Mouse (Mus musculus): ENCODE measurements around the gene Gm13275. TPM values are rescaled to one million over a fixed set of nuclear protein-coding genes. Genes with fewer than 3 reads are reported as not detected.
"Not testable (repeated sequence)": the region's sequence is repeated elsewhere in the genome, so short reads cannot be mapped to it uniquely, and the experiment has no call there.

Gm13275 gene
- polyA plus RNA-seq, 1 experiment from 2014 or later, result not detected

GRCm38 (mm10) chr4:88776622-88777021 is 17.7 kb upstream of the Gm13275 start, which contains the start of gene Gm13289:
Gene Gm13289 (plus strand): TSS chr4:88776922.
- not testable (repeated sequence) for H3K27me3 ChIP-seq (ENCODE audit: poor library complexity, severe bottlenecking); H3K27ac ChIP-seq; H3K4me1 ChIP-seq; H3K9me3 ChIP-seq; DNase-seq (ENCODE audit: extremely low spot score, low spot score); H3K4me3 ChIP-seq; H3K36me3 ChIP-seq (replicated peaks)
- WGBS, result no CpG with 5 or more reads among the region's 29 CpGs

- not testable (repeated sequence) for H3K27me3 ChIP-seq (ENCODE audit: poor library complexity, severe bottlenecking); H3K27ac ChIP-seq; H3K4me1 ChIP-seq; H3K9me3 ChIP-seq; H3K36me3 ChIP-seq (replicated peaks); H3K4me3 ChIP-seq; DNase-seq (ENCODE audit: extremely low spot score, low spot score)
- WGBS, result no CpG with 5 or more reads among the region's 29 CpGs
Measured at GRCm38 (mm10) chr4:88779550-88779949, 14.7 kb upstream of the Gm13275 start, which contains the start of gene Gm13272. Gene Gm13272 (plus strand): TSS chr4:88779850.

GRCm38 (mm10) chr4:88780320-88780719 is 14.0 kb upstream of the Gm13275 start:
- 43% methylated on average over 16 of the region's 18 CpGs for WGBS
- not testable (repeated sequence) for H3K27me3 ChIP-seq (ENCODE audit: poor library complexity, severe bottlenecking); H3K27ac ChIP-seq; DNase-seq (ENCODE audit: extremely low spot score, low spot score); H3K9me3 ChIP-seq; H3K4me3 ChIP-seq; H3K36me3 ChIP-seq (replicated peaks); H3K4me1 ChIP-seq

- H3K36me3 ChIP-seq (replicated peaks); H3K27me3 ChIP-seq (ENCODE audit: poor library complexity, severe bottlenecking); H3K4me1 ChIP-seq; DNase-seq (ENCODE audit: extremely low spot score, low spot score); H3K27ac ChIP-seq; H3K9me3 ChIP-seq: not testable (repeated sequence)
- peak within 1 kb of the TSS; percentile 33; the same call in 1 of the 2 replicates for H3K4me3 ChIP-seq
- WGBS, result 17% methylated on average over 5 of the region's 7 CpGs
Measured at GRCm38 (mm10) chr4:88781831-88782230, 12.5 kb upstream of the Gm13275 start, which contains the start of gene Ifnz. Gene Ifnz (plus strand): TSS chr4:88782131.

- DNase-seq (ENCODE audit: extremely low spot score, low spot score); H3K36me3 ChIP-seq (replicated peaks); H3K9me3 ChIP-seq; H3K27me3 ChIP-seq (ENCODE audit: poor library complexity, severe bottlenecking); H3K27ac ChIP-seq; H3K4me1 ChIP-seq: not testable (repeated sequence)
- WGBS, result 0% methylated on average over 4 of the region's 31 CpGs
- H3K4me3 ChIP-seq, result peak overlapping the region; percentile 33; the same call in 1 of the 2 replicates
Measured at GRCm38 (mm10) chr4:88782335-88782734, 12.0 kb upstream of the Gm13275 start.

GRCm38 (mm10) chr4:88785409-88785808 is 8.9 kb upstream of the Gm13275 start, which contains the start of gene Gm13276:
Gene Gm13276 (plus strand): TSS chr4:88785709.
- not testable (repeated sequence) for H3K9me3 ChIP-seq; H3K4me1 ChIP-seq; H3K4me3 ChIP-seq; H3K27ac ChIP-seq; H3K27me3 ChIP-seq (ENCODE audit: poor library complexity, severe bottlenecking); H3K36me3 ChIP-seq (replicated peaks); DNase-seq (ENCODE audit: extremely low spot score, low spot score)
- no CpG with 5 or more reads among the region's 27 CpGs for WGBS

GRCm38 (mm10) chr4:88788402-88788801 is 5.9 kb upstream of the Gm13275 start, which contains the start of gene Gm13277:
Gene Gm13277 (plus strand): TSS chr4:88788632.
- not testable (repeated sequence) for H3K36me3 ChIP-seq (replicated peaks); DNase-seq (ENCODE audit: extremely low spot score, low spot score); H3K9me3 ChIP-seq; H3K27ac ChIP-seq; H3K4me1 ChIP-seq; H3K27me3 ChIP-seq (ENCODE audit: poor library complexity, severe bottlenecking); H3K4me3 ChIP-seq
- 3% methylated on average over 4 of the region's 28 CpGs for WGBS

GRCm38 (mm10) chr4:88791250-88791649 is 3.0 kb upstream of the Gm13275 start, which contains the start of gene Gm13278:
Gene Gm13278 (plus strand): TSS chr4:88791550.
- H3K9me3 ChIP-seq; H3K27ac ChIP-seq; H3K4me1 ChIP-seq; H3K27me3 ChIP-seq (ENCODE audit: poor library complexity, severe bottlenecking); DNase-seq (ENCODE audit: extremely low spot score, low spot score); H3K4me3 ChIP-seq; H3K36me3 ChIP-seq (replicated peaks): not testable (repeated sequence)
- WGBS, result no CpG with 5 or more reads among the region's 28 CpGs

GRCm38 (mm10) chr4:88797097-88797496 is 2.8 kb downstream of the Gm13275 start, which contains the start of gene Gm13279:
Gene Gm13279 (plus strand): TSS chr4:88797397.
- not testable (repeated sequence) for H3K4me3 ChIP-seq
- WGBS, result no CpG with 5 or more reads among the region's 28 CpGs

GRCm38 (mm10) chr4:88799365-88799764 is 5.1 kb downstream of the Gm13275 start, which contains the start of gene Gm13285:
Gene Gm13285 (plus strand): TSS chr4:88799665.
- DNase-seq (ENCODE audit: extremely low spot score, low spot score); H3K4me3 ChIP-seq; H3K27me3 ChIP-seq (ENCODE audit: poor library complexity, severe bottlenecking); H3K36me3 ChIP-seq (replicated peaks); H3K4me1 ChIP-seq; H3K27ac ChIP-seq; H3K9me3 ChIP-seq: not testable (repeated sequence)
- WGBS, result 14% methylated on average over 6 of the region's 7 CpGs

More at GRCm38 (mm10) chr4:88797097-88797496, 2.8 kb downstream of the Gm13275 start, which contains the start of gene Gm13279:
- H3K36me3 ChIP-seq (replicated peaks); H3K4me1 ChIP-seq; H3K27ac ChIP-seq; H3K9me3 ChIP-seq; DNase-seq (ENCODE audit: extremely low spot score, low spot score); H3K27me3 ChIP-seq (ENCODE audit: poor library complexity, severe bottlenecking): not testable (repeated sequence)

- no CpG with 5 or more reads among the region's 29 CpGs for WGBS
- H3K36me3 ChIP-seq (replicated peaks); H3K4me1 ChIP-seq; DNase-seq (ENCODE audit: extremely low spot score, low spot score); H3K4me3 ChIP-seq; H3K27ac ChIP-seq; H3K9me3 ChIP-seq: not testable (repeated sequence)
- peaks cover 17% of the 10 kb centered on the region for H3K27me3 ChIP-seq (ENCODE audit: poor library complexity, severe bottlenecking)
Measured at GRCm38 (mm10) chr4:88802954-88803353, 8.7 kb downstream of the Gm13275 start, which contains the start of gene Gm13287. Gene Gm13287 (plus strand): TSS chr4:88803254.

GRCm38 (mm10) chr4:88805231-88805630 is 10.9 kb downstream of the Gm13275 start, which contains the start of gene Gm13288:
Gene Gm13288 (plus strand): TSS chr4:88805531.
- Histone ChIP-seq H3K4me3 (peak within 1 kb of the TSS; percentile 34; the same call in 1 of the 2 replicates), H3K27me3 (ENCODE audit: poor library complexity, severe bottlenecking) (peaks cover 18% of the 10 kb centered on the region)
- not testable (repeated sequence) for H3K27ac ChIP-seq; DNase-seq (ENCODE audit: extremely low spot score, low spot score); H3K4me1 ChIP-seq; H3K9me3 ChIP-seq; H3K36me3 ChIP-seq (replicated peaks)
- no CpG with 5 or more reads among the region's 8 CpGs for WGBS

GRCm38 (mm10) chr4:88805761-88806160 is 11.5 kb downstream of the Gm13275 start:
- 0% methylated on average over 15 of the region's 34 CpGs for WGBS
- not testable (repeated sequence) for DNase-seq (ENCODE audit: extremely low spot score, low spot score); H3K9me3 ChIP-seq; H3K27ac ChIP-seq; H3K36me3 ChIP-seq (replicated peaks); H3K4me1 ChIP-seq
- Histone ChIP-seq H3K27me3 (ENCODE audit: poor library complexity, severe bottlenecking) (peaks cover 18% of the 10 kb centered on the region), H3K4me3 (peak overlapping the region; percentile 34; the same call in 1 of the 2 replicates)

Measured in forebrain, embryonic 10.5 days (tissue).